22 mouse cellular contexts compared by ENCODE assay signal in the genomic region with DNA sequence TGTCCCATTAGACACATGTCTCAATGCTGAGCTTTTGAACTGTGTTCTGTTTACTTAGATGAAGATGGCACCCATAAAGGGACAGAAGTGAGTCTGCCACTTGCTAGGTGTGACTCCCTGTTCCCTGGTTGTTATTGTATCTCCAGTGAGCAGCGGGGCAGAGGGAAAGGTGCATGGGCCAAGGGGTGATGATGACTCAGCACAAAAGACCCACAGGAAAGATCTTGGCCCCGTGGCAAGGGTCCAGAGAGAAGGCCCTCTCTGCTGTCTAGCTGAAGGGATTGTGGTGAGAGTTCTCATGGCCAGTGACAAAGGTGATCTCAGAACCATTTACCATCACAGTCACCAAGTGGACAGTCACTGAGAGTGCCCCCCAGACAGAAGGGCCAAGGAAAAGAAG. TPM values are rescaled to one million over a fixed set of nuclear protein-coding genes. Genes with fewer than 3 reads are reported as not detected.
"Had no signal": no experiment of that assay in that cellular context is flagged by ENCODE, and none has a peak within 500 bp of the region (broad histone marks: within the 10 kb centered on the region; RNA-seq: fewer than 3 reads in every experiment).

No protein-coding gene starts in this region.

- DNase-seq: kidney, adult 11 months; kidney, adult 9 months; kidney, postnatal 14 days; left cerebral cortex, postnatal 4 days; liver, embryonic 13.5 days; lung, adult 2 months; midbrain, embryonic 14.5 days; thymus, postnatal 36 days had no signal

- H3K27ac ChIP-seq: limb, embryonic 12.5 days; limb, embryonic 15.5 days; liver, embryonic 13.5 days had no signal

- H3K4me3 ChIP-seq: limb, embryonic 12.5 days; limb, embryonic 15.5 days; liver, embryonic 13.5 days had no signal

- H3K36me3 ChIP-seq: limb, embryonic 12.5 days; limb, embryonic 15.5 days; liver, embryonic 13.5 days had no signal

RNA-seq across cellular contexts. Expression of gene Slc6a19, which starts 31.3 kb away (rescaled TPM):
- total RNA-seq: left cerebral cortex, postnatal 4 days; megakaryocyte progenitor cell, adult 5-6 weeks had no signal
- polyA plus RNA-seq: limb, embryonic 12.5 days; lung, embryonic 16.5 days had no signal

RNA-seq across cellular contexts. Expression of gene Slc6a18, which starts 58.1 kb away (rescaled TPM):
- total RNA-seq: layer of hippocampus, adult 18-20 months; layer of hippocampus, postnatal 14 days; left cerebral cortex, adult 8-10 months; left cerebral cortex, postnatal 14 days; left cerebral cortex, postnatal 4 days; megakaryocyte progenitor cell, adult 5-6 weeks; megakaryocyte-erythroid progenitor cell, adult 5-6 weeks; midbrain, postnatal 0 days had no signal
- polyA plus RNA-seq: limb, embryonic 12.5 days; liver, embryonic 13.5 days; lung, adult 2 months; lung, embryonic 16.5 days; midbrain, embryonic 11.5 days; midbrain, embryonic 14.5 days; midbrain, postnatal 0 days; neural tube, embryonic 11.5 days; neural tube, embryonic 14.5 days; stomach, embryonic 16.5 days had no signal
